Mouse (Mus musculus) cerebellum, adult 2 months (tissue): ENCODE measurements at regions not wholly inside any gene's neighbourhood (a gene's known extent, or its start where the extent isn't known, plus 50 kb on each side); places are given as distances from the start of the nearest gene placed in this dataset.

ENCODE experiments used
- CTCF ChIP-seq: fragments of 200-500 bp; IDR thresholded peaks from 2 replicates; pipeline ENCODE4 v1.5.1; 2011; ENCODE audit warnings: low read depth, mild to moderate bottlenecking, control low read depth, low read length, moderate library complexity, borderline replicate concordance; ENCODE audit not compliant: insufficient read depth
- POLR2A ChIP-seq: fragments of 200-500 bp; IDR thresholded peaks from 2 replicates; pipeline ENCODE4 v1.6.1; 2011; ENCODE audit warnings: low read length, control low read depth, borderline replicate concordance; ENCODE audit not compliant: insufficient read depth

DNA sequence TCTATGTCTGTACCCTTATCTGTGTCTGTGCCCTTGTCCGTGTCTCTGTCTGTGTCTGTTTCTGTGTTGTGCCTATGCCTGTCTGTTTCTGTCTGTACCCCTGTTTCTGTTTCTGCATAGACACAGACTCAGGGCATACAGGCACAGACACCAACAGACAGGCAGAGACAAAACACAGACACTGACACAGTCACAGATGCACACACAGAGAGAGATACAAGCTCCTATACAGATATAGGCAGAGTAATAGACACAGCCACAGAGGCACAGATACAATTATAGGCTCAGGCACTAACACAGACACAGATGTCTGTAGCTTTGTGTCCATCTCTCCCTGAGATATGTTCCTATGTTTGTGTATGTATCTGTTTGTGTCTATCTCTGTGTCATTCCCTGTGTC lies 97.7 kb downstream of the Impad1 start:
- TF ChIP-seq POLR2A (no peak), CTCF (no peak)
